9 mouse cellular contexts compared by ENCODE assay signal in the genomic region with DNA sequence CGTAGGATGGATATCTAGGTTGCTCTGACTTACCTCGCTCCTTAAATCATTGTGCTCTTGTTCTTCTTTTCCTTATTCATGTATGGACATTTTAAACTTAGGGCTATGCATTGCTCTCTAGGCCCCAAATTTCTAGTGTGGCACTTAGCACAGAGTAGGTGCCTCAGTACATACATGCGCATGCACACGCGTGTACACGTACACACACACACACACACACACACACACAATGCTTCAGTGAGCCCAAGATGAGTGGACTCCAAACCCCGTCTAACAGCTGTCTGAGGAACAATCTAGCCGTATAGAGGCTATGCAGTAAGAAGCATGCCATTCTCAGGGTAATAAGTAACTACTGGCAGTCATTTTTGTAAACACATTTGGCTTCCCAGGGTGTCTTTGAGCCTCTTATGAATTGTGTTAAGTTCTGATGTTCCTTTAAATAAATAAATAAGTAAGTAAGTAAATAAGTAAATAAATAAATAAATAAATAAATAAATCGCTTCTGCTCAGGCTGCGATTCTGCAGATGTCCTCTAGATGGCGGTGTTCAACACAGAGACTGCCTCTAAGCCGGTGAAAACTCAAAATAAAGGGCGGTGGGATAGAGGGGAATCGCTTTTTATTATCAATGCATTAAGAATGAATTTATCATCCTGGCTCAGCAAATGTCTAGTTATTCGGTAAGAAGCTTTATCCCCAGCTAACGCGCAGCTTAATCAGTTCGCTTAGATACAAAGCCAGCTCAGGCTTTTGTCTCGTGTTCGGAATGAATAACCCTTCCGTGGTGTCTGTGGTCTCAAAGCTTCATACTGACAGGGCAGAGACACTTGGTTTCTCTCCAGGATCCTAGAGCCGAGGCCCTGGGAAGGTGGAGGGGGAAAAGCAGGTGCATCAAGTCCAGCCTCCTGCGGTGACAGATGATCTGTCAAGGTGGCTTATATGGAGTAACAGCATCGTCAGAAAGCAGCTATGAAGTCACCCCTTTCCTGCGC.
DNase-seq lines count a peak whose midpoint lies in the region; ATAC-seq and TF ChIP-seq lines count a peak whose summit lies in the region.
"Had no signal": no experiment of that assay in that cellular context is flagged by ENCODE, and none has a peak within 500 bp of the region (broad histone marks: within the 10 kb centered on the region; RNA-seq: fewer than 3 reads in every experiment).

No protein-coding gene starts in this region.

- peak; percentile 25 for DNase-seq in kidney, adult 18-20 months
- DNase-seq in Patski (ENCODE audit: low read depth, low spot score) = peak; percentile 6
- peak; percentile 66 to 76 for DNase-seq in cerebellum, postnatal 25 days
- DNase-seq in heart, postnatal 10 days = peak; percentile 26 to 67
- DNase-seq in left cerebral cortex, postnatal 36 days (ENCODE audit: low spot score in 2 of 2) = peak; percentile 26 to 30

- peak; percentile 81 for TF ChIP-seq CTCF in Patski (IDR thresholded peaks at IDR 0.05)

- no peaks in the 10 kb centered on the region for H3K27me3 ChIP-seq in kidney, embryonic 14.5 days (ENCODE audit: control insufficient read depth, insufficient read depth, low read length)
- H3K27me3 ChIP-seq in Patski = peaks cover 18% of the 10 kb centered on the region
- no peaks in the 10 kb centered on the region for H3K27me3 ChIP-seq in neural tube, embryonic 12.5 days (replicated peaks)
- H3K27me3 ChIP-seq: limb, embryonic 15.5 days had no signal

- H3K4me2 ChIP-seq in kidney, embryonic 14.5 days (replicated peaks; ENCODE audit: low read depth, low read length) = no peak overlapping the region
- peak overlapping the region; percentile 25 for H3K4me2 ChIP-seq in neural tube, embryonic 12.5 days (replicated peaks)
- H3K4me2 ChIP-seq: limb, embryonic 15.5 days had no signal

- intact Hi-C loops in heart, postnatal 10 days (cut with DNase I) = loop anchor here (2.0 to 10.0 kb wide), 3 partner anchors 130 to 543 kb away; no protein-coding TSS in a partner anchor
- intact Hi-C loops in left cerebral cortex, postnatal 36 days (cut with DNase I) = loop anchor here (1.0 to 10.0 kb wide), 3 partner anchors 131 to 540 kb away; no protein-coding TSS in a partner anchor

- no peaks in the 10 kb centered on the region for H3K9me3 ChIP-seq in kidney, embryonic 14.5 days (ENCODE audit: control insufficient read depth, low read length)
- no peaks in the 10 kb centered on the region for H3K9me3 ChIP-seq in neural tube, embryonic 12.5 days
- H3K9me3 ChIP-seq: limb, embryonic 15.5 days had no signal

- H3K36me3 ChIP-seq in kidney, embryonic 14.5 days (ENCODE audit: control insufficient read depth, insufficient read depth, low read length) = no peaks in the 10 kb centered on the region
- no peaks in the 10 kb centered on the region for H3K36me3 ChIP-seq in neural tube, embryonic 12.5 days
- H3K36me3 ChIP-seq: limb, embryonic 15.5 days had no signal

- H3K27ac ChIP-seq in kidney, embryonic 14.5 days (ENCODE audit: low read depth, low read length) = no peak overlapping the region
- H3K27ac ChIP-seq in neural tube, embryonic 12.5 days = no peak overlapping the region
- H3K27ac ChIP-seq: limb, embryonic 15.5 days had no signal

- WGBS in kidney, embryonic 14.5 days = 61% methylated on average over 25 of the region's 25 CpGs
- WGBS in neural tube, embryonic 12.5 days = 57% methylated on average over 25 of the region's 25 CpGs

- CTCF ChIA-PET in Patski (lab: Charles Lee) = interaction anchor here (0.7 kb wide), 2 partner anchors 9 to 14 kb away, joined by 3 read pairs; no protein-coding TSS in a partner anchor

- H3K9ac ChIP-seq in kidney, embryonic 14.5 days (ENCODE audit: low read depth, low read length) = no peak overlapping the region
- H3K9ac ChIP-seq in neural tube, embryonic 12.5 days = no peak overlapping the region
- H3K9ac ChIP-seq: limb, embryonic 15.5 days had no signal

- H3K4me1 ChIP-seq in kidney, embryonic 14.5 days (ENCODE audit: control insufficient read depth, insufficient read depth, low read length) = no peaks in the 10 kb centered on the region
- peaks cover 4% of the 10 kb centered on the region for H3K4me1 ChIP-seq in neural tube, embryonic 12.5 days
- H3K4me1 ChIP-seq: limb, embryonic 15.5 days had no signal

- no peak overlapping the region for H3K4me3 ChIP-seq in kidney, embryonic 14.5 days (ENCODE audit: low read length)
- no peak overlapping the region for H3K4me3 ChIP-seq in neural tube, embryonic 12.5 days
- H3K4me3 ChIP-seq: limb, embryonic 15.5 days had no signal

- POLR2A ChIA-PET in Patski (lab: Charles Lee) = interaction anchor here (1.1 kb wide), 1 partner anchor 540 kb away, joined by 3 read pairs; no protein-coding TSS in a partner anchor

- no peak for ATAC-seq in kidney, embryonic 14.5 days (ENCODE audit: low FRiP score, low TSS enrichment)
- no peak for ATAC-seq in Patski
- ATAC-seq in neural tube, embryonic 12.5 days (ENCODE audit: low FRiP score, low read depth) = no peak
- no peak for ATAC-seq in erythroblast, adult 5-6 weeks (replicated peaks; ENCODE audit: low FRiP score, poor library complexity, severe bottlenecking)

- in situ Hi-C loops in Patski (cut with MboI; ENCODE audit: low pct_unique_long_range_greater_than_20kb) = loop anchor here (10.0 kb wide), 1 partner anchor 350 kb away; no protein-coding TSS in a partner anchor

Comparison
In these comparisons a context has a peak if more than half of its experiments do, and no peak if none do; other contexts are left out.
1. DNase-seq: peak in every context shown above with its lines; median percentile 71 in cerebellum, postnatal 25 days; 46 in heart, postnatal 10 days; 28 in left cerebral cortex, postnatal 36 days; 25 in kidney, adult 18-20 months; 6 in Patski.